Mouse (Mus musculus) lung, adult 2 months (tissue): ENCODE data around the gene Ccdc191. TPM values are rescaled to one million over a fixed set of nuclear protein-coding genes. Genes with fewer than 3 reads are reported as not detected.

Experiments used
- DNase-seq: peaks from one replicate; pipeline ENCODE4 v3.0.0; 2022
- H3K4me1 ChIP-seq: fragments of 200-500 bp; 2 replicates; pipeline ENCODE4 v1.6.1; 2011; ENCODE audit warnings: low read length; ENCODE audit not compliant: control insufficient read depth, insufficient read depth
- H3K4me3 ChIP-seq: fragments of 200-500 bp; replicated peaks from 2 replicates; pipeline ENCODE3; 2011; ENCODE audit warnings: low read depth, mild to moderate bottlenecking, control low read depth, low read length; ENCODE audit errors: extremely low read depth
- CTCF ChIP-seq: fragments of 200-500 bp; IDR thresholded peaks from 2 replicates; pipeline ENCODE4 v1.5.1; 2011; ENCODE audit warnings: mild to moderate bottlenecking, low read length, control low read depth; ENCODE audit not compliant: insufficient read depth
- POLR2A ChIP-seq: fragments of 200-500 bp; IDR thresholded peaks from 2 replicates; pipeline ENCODE4 v1.6.1; 2011; ENCODE audit warnings: low read depth, mild to moderate bottlenecking, control low read depth, low read length, borderline replicate concordance; ENCODE audit errors: extremely low read depth
- WGBS: fragments of 180-500 bp; shearing (Covaris S2); methylation state at CpG from one replicate; pipeline ENCODE4 v1.1.7; 2018; 5-methylcytosine and 5-hydroxymethylcytosine counted together
- polyA plus RNA-seq: library from polyadenylated mRNA; depleted of rRNA; stranded (reverse); fragments of >200 nt; gene quantifications from 2 replicates; pipeline ENCODE4 v1.2.3, GENCODE M21; 2012

The Ccdc191 gene
- polyA plus RNA-seq, 1 experiment = 2.1 TPM

GRCm38 (mm10) chr16:43972391-43972790 is 82.8 kb downstream of the Ccdc191 start:
- WGBS = 98% methylated on average over 2 of the region's 2 CpGs
- no peak overlapping the region for H3K4me3 ChIP-seq
- no peak for DNase-seq
- TF ChIP-seq POLR2A (no peak), CTCF (no peak)
- no peaks in the 10 kb centered on the region for H3K4me1 ChIP-seq

- 84% methylated on average over 11 of the region's 11 CpGs for WGBS
- no peak for DNase-seq
- no peak overlapping the region for H3K4me3 ChIP-seq
- TF ChIP-seq POLR2A (no peak), CTCF (no peak)
- H3K4me1 ChIP-seq = no peaks in the 10 kb centered on the region
Measured at GRCm38 (mm10) chr16:43973147-43973546, 83.5 kb downstream of the Ccdc191 start.

DNA sequence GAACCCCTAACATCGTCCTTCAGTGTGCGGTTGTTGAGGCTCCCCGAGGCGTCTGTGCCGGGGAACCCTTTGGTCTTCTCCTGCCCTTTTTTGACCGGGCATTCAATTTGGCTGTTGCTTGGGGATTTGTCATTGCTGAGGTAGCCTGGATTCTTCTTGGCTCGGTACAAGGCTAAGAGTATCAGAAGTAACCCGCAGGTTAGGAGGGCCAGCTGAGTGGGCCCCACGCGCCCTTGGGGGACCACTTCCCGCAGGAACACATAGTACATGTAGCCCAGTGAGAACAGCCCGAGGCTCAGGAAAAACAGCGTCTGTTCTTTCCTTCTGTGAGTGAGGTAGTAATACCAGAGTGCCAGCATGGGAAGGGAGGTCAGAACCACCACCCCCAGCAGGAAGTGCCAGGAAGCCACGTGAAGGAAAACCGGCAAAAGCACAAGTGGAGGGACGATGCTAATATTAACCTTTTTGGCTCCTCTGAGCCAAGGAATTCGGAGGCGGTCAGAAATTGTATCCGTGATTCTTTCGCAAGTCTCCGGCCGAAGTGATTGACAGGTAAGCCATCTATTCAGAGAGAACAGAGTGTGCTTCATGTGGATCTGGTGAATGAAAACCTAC is 84.1 kb downstream of the Ccdc191 start:
- Histone ChIP-seq H3K4me1 (no peaks in the 10 kb centered on the region), H3K4me3 (no peak overlapping the region)
- TF ChIP-seq CTCF (no peak), POLR2A (no peak)
- WGBS = 74% methylated on average over 22 of the region's 22 CpGs
- DNase-seq = no peak

- no peak for DNase-seq
- TF ChIP-seq POLR2A (no peak), CTCF (no peak)
- Histone ChIP-seq H3K4me1 (no peaks in the 10 kb centered on the region), H3K4me3 (peak overlapping the region; percentile 32)
- 32% methylated on average over 7 of the region's 7 CpGs for WGBS
Measured at GRCm38 (mm10) chr16:43979010-43979327, 89.4 kb downstream of the Ccdc191 start.

DNA sequence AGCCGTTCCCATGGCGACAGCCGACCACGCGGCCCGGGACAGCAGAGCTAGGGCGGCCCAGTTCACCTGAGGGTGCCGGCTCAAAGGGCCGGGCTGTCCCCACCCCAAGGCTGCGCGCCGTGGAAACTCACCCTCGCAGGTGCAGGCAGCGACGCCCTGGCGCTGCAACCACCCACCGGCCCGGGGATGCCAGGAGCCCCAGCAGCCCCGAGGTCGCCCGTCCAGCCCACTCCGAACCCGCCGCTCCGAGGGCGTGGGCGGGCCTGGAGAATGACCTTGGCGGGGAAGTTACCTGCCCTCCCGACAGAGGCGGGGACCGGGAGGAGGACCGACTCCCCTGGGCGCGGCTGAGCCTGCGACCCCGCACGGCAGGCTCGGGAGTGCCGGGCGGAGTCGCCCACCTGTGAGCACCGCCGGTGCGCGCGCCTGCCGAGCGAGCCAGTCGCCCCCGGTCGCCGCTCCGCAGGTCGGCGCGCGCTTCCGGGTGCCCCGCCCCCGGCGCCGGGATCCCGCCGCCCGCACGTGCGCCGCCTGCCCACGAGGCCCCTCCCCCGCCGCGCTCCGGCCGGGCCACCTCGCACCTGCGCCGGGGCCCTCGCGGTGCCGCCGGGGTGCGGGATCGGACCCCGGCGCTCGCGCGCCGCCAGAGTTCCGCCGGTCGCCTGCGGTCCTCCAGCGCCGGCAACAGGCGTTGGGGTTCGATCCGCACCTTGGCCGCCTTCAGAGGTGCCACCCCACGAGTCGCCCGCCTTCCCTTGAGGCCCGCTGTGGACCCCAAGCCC is 89.9 kb downstream of the Ccdc191 start, which contains the start of gene Zdhhc23:
TSS of gene Zdhhc23 (minus strand) at position 464 of the 782 bp plus-strand sequence.
- DNase-seq = peak; percentile 42
- under 1% methylated on average over 100 of the region's 103 CpGs for WGBS
- H3K4me1 ChIP-seq = no peaks in the 10 kb centered on the region
- no peak for TF ChIP-seq POLR2A
- no peak for TF ChIP-seq CTCF
- peak within 1 kb of the TSS; percentile 63 for H3K4me3 ChIP-seq

DNA sequence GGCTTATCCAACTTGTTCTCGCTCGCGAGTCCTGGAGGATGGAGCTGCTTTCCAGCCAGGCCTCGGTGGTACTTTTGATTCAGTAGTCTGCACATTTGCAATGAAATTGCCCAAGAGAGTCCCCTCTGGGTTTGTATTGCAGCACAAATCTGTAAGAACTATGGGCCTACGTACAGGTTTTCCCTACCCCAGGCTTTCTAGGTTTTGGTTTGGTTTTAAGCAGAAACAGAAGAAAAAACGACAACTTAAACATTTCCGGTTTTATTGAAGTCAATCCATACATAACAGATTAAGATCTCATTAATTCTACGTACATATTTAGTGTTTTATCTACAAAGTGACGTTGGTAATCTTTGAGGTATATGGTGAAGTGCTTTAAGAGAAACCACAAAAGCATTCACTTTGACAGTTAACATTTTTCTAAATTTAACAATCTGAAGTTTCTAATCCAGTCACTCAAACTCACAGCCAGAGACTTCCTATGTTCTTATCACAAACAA is 90.6 kb downstream of the Ccdc191 start:
- WGBS = 28% methylated on average over 9 of the region's 9 CpGs
- Histone ChIP-seq H3K4me3 (peak overlapping the region; percentile 63), H3K4me1 (no peaks in the 10 kb centered on the region)
- TF ChIP-seq POLR2A (no peak), CTCF (no peak)
- no peak for DNase-seq

- Histone ChIP-seq H3K4me3 (no peak overlapping the region), H3K4me1 (no peaks in the 10 kb centered on the region)
- WGBS = 92% methylated on average over 4 of the region's 4 CpGs
- TF ChIP-seq POLR2A (no peak), CTCF (no peak)
- DNase-seq = no peak
Measured at GRCm38 (mm10) chr16:43986299-43986698, 96.7 kb downstream of the Ccdc191 start.

GRCm38 (mm10) chr16:43994623-43995022 is 105.0 kb downstream of the Ccdc191 start:
- no peaks in the 10 kb centered on the region for H3K4me1 ChIP-seq
- no peak for DNase-seq
- 81% methylated on average over 3 of the region's 3 CpGs for WGBS
- no peak for TF ChIP-seq POLR2A
- TF ChIP-seq CTCF = no peak
- no peak overlapping the region for H3K4me3 ChIP-seq

GRCm38 (mm10) chr16:43999111-43999510 is 109.5 kb downstream of the Ccdc191 start:
- 83% methylated on average over 8 of the region's 8 CpGs for WGBS
- DNase-seq = no peak
- no peaks in the 10 kb centered on the region for H3K4me1 ChIP-seq
- TF ChIP-seq CTCF (no peak), POLR2A (no peak)
- H3K4me3 ChIP-seq = no peak overlapping the region

DNA sequence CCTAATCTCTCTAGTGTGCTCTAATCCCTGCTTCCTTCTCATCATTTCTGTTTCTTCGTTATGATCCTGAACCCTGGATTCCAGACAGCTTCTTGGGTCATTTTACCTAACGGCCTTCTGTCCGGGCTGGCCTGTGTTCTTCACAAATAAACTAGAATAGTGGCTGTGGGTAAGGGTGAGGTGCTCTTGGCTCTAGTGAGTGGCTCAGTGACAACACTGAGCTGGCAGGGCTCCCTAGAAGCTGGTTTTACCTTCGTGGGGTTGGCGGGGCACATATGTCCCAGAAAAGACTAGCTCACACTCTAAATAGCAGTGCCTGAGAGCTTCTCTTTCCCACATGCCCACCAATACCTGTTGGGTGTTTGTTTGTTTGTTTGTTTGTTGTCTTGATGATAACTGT is 109.9 kb downstream of the Ccdc191 start:
- no peak for TF ChIP-seq CTCF
- no peak for TF ChIP-seq POLR2A
- 73% methylated on average over 5 of the region's 5 CpGs for WGBS
- Histone ChIP-seq H3K4me1 (no peaks in the 10 kb centered on the region), H3K4me3 (no peak overlapping the region)
- DNase-seq = no peak
